Mouse (Mus musculus) layer of hippocampus, adult 2 months (tissue): ENCODE measurements around the gene Nr1d1. TPM values are rescaled to one million over a fixed set of nuclear protein-coding genes. Genes with fewer than 3 reads are reported as not detected.
A peak's percentile ranks its signal among the peaks of the same experiment; 100 is the strongest.

ENCODE experiments used
- DNase-seq, 2 experiments: peaks; one replicate each; pipeline ENCODE4 v3.0.0; 2022; ENCODE audit warnings: low spot score in 2 of 2
- H3K27ac ChIP-seq: fragments of 200-600 bp; 2 replicates; pipeline ENCODE4 v1.8.1; 2022
- H3K4me3 ChIP-seq: fragments of 200-600 bp; 2 replicates; pipeline ENCODE4 v1.8.1; 2022; ENCODE audit warnings: mild to moderate bottlenecking
- CTCF ChIP-seq: fragments of 200-600 bp; conservative IDR thresholded peaks from 2 replicates; pipeline ENCODE4 v1.8.1; 2022; ENCODE audit warnings: antibody characterized with exemption, mild to moderate bottlenecking, moderate library complexity
- total RNA-seq, 2 experiments: library from RNA; stranded (reverse); gene quantifications; 2 replicates each; pipeline ENCODE4 v1.2.3; 2021

Gene Nr1d1
- total RNA-seq, 2 experiments from 2014 or later, result 93.2 to 94.0 TPM

DNA sequence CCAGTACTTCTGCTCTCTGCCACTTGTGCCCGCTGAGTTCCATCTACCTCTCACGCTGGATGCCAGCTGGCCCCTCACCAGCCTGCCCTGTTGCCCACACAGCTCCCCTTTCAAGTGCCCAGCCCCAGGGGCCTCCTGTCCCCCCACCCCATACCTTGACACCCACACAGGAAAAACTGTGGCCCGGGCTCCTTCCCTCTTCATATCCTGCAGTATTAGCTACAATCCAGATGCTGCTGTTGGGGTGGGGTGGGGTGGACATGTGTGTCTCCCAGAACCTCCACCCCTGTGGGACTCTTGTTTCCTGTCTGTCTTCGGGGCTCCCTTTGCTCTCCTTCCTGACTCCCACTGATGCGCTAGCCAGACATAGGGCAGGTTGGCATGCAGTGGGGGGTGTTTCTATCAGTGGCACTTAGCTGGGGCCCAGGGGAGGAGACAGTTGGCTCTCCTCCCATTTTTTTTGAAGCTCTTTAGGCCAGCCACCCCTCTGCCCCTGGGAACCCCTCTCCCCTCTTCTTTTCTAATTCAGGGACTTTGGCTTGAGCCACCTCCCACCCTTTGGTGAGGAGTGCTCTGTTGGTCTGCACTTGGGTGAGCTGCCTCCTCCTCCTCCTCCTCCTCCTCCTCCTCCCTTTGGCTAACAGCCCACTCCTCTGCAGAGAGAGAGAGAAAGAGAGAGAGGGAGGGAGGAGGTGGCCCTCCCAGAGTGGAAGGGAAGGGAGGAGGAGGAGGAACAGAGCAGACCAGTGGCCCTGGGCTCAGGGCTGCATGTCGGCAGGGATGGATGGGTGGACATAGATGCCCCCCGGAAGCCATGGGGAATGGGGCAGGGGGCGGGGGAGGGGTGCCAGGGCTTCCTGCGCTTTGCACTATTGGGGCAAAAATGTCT, 9.5 kb downstream of the Nr1d1 start:
- peak in 1 of 2 experiments; percentile 10 for DNase-seq
- H3K27ac ChIP-seq, result peak overlapping the region; percentile 74
- no peak for TF ChIP-seq CTCF
- no peak overlapping the region for H3K4me3 ChIP-seq

DNA sequence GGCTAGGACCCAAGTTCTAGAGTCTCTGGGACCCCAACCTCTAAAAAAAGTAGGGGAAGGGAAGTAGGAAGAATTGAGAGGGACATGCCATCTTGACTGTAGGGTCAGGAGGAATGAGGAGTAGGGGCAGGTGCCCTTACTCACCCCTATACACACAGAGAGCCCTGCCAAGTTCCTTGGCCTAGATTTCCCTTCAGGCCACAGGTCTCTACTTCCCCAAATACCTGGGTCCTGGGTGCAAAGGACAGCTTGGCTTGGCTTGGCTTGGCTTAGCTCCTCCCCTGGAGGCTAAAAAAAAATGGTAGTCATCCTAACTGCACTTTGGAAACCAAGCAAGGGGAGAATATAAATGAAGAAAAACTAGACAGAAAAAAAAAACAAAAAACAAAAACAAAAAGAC, 10.4 kb downstream of the Nr1d1 start:
- Histone ChIP-seq H3K27ac (peak overlapping the region; percentile 74; the same call in 1 of the 2 replicates), H3K4me3 (no peak overlapping the region)
- peak in 1 of 2 experiments; percentile 9 for DNase-seq
- no peak for TF ChIP-seq CTCF

DNA sequence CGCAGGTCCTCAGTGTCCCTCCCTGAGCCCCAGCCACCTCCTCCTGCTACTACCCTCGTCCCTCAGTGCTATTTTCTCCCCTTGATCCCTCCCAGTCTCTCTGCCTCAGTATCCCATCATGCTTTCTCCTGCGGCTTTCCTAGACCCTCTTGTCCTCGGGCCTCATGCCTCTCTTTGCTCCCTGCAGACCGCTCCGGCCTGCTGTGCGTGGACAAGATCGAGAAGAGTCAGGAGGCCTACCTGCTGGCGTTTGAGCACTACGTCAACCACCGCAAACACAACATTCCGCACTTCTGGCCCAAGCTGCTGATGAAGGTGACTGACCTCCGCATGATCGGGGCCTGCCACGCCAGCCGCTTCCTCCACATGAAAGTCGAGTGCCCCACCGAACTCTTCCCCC, 11.0 kb downstream of the Nr1d1 start:
- TF ChIP-seq CTCF, result no peak
- H3K27ac ChIP-seq, result peak overlapping the region; percentile 55; the same call in 1 of the 2 replicates

DNA sequence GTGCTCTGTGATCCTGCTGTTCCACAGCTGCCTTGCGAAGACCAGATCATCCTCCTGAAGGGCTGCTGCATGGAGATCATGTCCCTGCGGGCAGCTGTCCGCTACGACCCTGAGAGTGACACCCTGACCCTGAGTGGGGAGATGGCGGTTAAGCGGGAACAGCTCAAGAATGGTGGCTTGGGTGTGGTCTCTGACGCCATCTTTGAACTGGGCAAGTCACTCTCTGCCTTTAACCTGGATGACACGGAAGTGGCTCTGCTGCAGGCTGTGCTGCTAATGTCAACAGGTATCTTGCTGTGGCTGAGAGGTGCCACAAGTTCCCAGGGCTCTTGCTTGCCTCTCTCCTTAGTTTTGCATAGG, 11.7 kb downstream of the Nr1d1 start:
- no peak for DNase-seq
- H3K4me3 ChIP-seq, result no peak overlapping the region
- H3K27ac ChIP-seq, result peak overlapping the region; percentile 55; the same call in 1 of the 2 replicates
- TF ChIP-seq CTCF, result no peak

More for the DNA sequence above, 11.0 kb downstream of the Nr1d1 start:
- no peak overlapping the region for H3K4me3 ChIP-seq
- DNase-seq, result peak in 1 of 2 experiments; percentile 10

DNA sequence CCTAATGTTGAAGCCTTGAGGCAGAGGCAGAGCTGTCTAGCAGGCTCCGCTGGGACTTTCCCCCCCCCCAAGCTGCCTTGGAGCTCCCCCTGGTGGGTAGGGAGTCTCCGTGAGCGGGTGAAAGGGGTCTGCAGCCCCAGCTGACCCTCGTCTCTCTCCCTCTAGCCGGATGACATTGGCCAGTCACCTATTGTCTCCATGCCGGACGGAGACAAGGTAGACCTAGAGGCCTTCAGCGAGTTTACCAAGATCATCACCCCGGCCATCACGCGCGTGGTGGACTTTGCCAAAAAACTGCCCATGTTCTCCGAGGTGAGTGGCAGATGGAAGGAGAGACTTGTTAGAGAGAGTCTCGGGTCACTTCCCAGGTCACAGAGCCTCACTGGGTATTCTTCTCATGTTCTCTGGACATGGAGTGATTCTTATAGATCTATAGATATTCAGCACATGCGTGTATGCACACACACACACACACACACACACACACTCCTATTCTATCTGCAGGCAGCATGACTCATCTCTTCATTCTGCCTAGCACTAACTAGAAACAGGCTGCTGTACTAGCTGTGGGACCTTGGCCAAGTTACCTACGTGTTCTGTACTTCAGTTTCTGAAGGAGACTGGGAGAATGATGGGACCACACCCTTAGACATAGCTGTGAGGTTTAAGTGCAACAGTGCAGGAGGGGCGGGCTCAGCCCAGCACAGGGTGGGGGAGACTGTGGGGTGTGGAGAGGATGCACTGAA, 12.2 kb downstream of the Nr1d1 start:
- peak in 1 of 2 experiments; percentile 53 for DNase-seq
- peak; percentile 76 for TF ChIP-seq CTCF
- Histone ChIP-seq H3K27ac (peak overlapping the region; percentile 55; the same call in 1 of the 2 replicates), H3K4me3 (no peak overlapping the region)

DNA sequence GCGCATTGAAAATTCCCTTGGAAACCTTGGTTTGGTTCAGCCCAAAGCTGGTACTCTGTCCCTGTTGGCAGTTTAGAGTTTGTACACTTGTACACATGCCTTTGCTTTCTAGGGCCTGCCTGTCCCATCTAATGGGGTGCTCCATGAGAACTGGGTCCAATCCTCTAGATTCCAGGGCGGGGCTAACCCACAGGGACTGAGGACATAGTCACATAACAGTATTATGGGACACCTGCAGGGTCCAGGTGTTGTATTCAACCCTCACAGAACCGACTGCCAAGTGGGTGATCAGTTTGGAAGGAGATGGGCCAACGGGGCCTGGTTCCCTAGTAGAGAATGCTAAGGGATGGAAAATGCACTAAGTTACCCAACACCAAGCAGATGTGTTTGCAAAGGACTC, 13.2 kb downstream of the Nr1d1 start:
- no peak for DNase-seq
- no peak overlapping the region for H3K4me3 ChIP-seq
- peak overlapping the region; percentile 55 for H3K27ac ChIP-seq
- TF ChIP-seq CTCF, result no peak

DNA sequence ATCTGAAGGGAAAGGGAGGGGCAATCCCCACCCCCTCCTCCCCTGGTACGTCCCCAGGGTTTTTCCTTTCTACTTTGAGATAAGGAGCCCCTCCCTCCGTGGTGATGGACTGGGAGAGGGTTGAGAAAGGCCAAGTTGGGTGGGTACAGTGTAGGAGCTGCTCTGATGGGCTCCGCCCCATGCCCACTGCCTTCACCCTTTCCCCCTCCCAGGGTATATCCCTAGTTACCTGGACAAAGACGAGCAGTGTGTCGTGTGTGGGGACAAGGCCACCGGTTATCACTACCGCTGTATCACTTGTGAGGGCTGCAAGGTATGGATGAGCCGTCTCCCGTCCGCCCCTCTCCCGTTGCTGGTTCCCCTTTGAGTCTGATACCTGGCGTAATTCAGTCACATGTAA, 18.4 kb downstream of the Nr1d1 start:
- no peak for DNase-seq
- no peak overlapping the region for H3K4me3 ChIP-seq
- TF ChIP-seq CTCF, result no peak
- H3K27ac ChIP-seq, result 0 out of 2 replicates have a peak overlapping the region, but pooled peaks have one; percentile 40

DNA sequence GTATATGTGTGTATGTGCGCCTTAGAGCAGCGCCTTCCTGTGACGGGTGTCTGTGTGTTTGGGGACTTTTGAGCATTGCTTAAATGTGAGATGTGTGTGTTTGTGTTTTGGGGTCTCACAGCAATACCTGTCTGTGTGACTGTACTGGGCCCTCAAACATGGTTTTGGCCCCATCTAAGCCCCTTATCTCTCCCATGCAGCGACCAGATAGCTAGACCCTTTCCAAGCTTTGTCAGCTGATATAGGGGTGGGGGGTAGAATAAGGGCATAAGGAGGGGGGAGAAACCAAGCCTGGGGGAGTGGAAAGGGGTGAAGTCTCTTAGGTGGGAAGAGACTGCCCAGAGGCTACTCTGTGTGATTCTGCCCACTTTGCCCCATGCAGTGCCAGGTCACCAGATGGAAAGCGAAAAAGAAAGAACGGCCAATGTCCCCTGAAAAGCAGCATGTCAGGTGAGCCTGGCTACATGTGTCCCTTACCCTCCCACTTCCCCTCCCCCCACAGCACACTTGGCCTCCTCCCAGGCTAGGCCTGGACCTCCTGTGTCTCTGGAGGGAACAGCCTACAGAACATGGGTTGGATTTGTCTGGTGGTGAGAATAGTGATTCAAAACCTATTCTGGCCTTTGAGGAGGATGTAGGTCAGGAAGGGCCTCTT, 19.3 kb downstream of the Nr1d1 start:
- peak in 1 of 2 experiments; percentile 9 for DNase-seq
- no peak for TF ChIP-seq CTCF
- Histone ChIP-seq H3K4me3 (no peak overlapping the region), H3K27ac (peak overlapping the region; percentile 97; the same call in 1 of the 2 replicates)

DNA sequence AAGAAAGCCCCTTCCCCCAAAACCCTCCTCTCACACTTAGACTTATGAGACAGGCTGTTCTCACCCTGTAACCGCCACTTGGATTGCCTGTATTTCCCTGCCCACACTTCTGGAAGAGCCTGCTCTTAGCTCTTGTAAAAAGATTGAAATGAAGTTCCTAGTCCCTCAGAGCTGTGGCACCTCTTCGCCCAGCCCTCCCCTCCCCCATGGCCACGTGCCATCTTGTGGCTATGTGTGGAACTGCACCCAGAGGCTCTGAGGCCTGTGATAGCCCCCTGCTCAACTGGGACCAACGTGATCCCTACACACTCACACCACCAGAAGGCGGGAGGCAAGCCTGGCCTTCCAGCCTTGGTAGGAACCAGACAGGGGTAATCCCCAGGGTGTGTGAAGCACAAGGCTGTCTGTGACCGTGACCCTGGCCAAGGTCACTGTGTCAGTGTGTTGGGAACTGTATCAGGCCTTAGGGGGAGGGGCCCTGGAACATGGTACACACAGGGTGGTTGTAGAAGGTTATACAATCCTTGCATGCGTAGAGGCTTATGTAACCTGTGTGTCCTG, 20.4 kb downstream of the Nr1d1 start:
- DNase-seq, result peak in 1 of 2 experiments; percentile 79
- TF ChIP-seq CTCF, result peak; percentile 94
- peak overlapping the region; percentile 97 for H3K27ac ChIP-seq
- H3K4me3 ChIP-seq, result peak overlapping the region; percentile 29; the same call in 1 of the 2 replicates

DNA sequence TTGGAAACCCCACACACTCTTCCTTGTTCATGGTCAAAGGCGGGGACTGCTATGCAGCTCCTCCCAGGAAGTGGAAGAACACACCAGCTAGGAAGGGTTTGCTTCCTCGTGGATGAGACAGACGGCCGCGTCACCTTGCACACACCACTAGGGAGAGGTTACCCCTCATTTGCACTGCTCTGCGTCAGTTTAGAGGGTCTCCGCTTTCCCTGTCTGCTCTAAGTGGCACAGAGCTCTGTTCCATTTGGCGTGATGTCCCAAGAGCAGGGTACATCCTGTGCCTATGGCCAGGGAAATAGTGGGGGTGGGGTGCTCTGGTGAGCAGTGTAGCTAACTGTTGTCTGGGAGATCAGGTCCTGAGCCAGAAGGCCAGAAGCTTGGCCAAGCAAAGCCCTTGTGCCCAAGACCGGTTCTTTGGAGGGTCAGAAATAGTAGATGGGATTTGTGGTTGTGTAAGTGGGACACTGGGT, 20.9 kb downstream of the Nr1d1 start:
- peak in 1 of 2 experiments; percentile 30 for DNase-seq
- peak overlapping the region; percentile 29; the same call in 1 of the 2 replicates for H3K4me3 ChIP-seq
- TF ChIP-seq CTCF, result no peak
- H3K27ac ChIP-seq, result peak overlapping the region; percentile 97

DNA sequence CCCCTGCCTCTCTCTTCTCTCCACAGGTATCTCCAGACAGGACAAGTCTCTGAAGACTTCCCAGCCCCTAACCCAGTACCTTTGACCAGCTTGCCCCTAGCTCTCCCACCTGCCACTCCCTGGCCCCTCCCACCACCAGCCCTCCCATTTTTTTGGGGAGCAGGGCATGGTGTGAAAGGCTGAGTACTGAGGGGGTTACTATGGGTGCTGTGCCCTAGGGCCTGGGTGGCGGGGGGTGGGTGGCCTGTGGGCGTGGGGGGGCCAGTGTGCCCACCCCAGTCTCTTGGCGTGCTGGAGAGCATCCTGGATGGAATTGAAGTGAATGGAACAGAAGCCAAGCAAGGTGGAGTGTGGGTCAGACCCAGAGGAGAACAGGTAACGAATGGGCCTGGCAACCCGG, 21.9 kb downstream of the Nr1d1 start:
- no peak for TF ChIP-seq CTCF
- Histone ChIP-seq H3K4me3 (no peak overlapping the region), H3K27ac (peak overlapping the region; percentile 97)
- DNase-seq, result no peak

DNA sequence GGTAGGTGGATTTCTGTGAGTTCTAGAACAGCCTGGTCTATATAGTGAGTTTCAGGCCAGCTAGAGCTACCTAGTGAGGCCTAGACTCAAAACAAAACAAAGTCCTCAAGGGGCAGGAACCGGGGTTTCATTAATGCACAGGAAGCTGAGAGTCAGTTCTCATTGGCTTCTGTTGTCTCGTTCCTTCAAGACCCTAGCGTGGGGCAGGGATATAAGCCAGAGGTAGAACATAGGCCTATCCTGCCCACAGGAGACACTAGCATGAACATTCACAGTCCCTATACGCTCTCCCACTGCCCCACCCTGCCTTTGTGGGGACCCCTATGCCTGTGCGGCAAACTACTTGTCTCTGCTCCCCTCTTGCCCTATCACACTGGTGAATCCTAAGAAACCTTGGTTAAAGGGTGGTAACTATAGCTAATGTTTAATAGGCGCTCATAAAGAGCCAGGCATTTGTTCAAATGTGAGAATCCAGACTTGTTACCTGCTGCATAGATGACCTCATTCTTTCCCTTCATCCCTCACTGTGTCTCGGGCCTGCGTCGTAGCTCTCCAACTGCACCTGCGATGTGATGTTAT, 22.5 kb downstream of the Nr1d1 start:
- peak overlapping the region; percentile 97 for H3K27ac ChIP-seq
- no peak for DNase-seq
- no peak overlapping the region for H3K4me3 ChIP-seq
- TF ChIP-seq CTCF, result 0 out of 2 replicates have a peak, but pooled peaks have one; percentile 9
